Mouse (Mus musculus): ENCODE measurements around the gene Hvcn1.

- TF ChIP-seq CTCF (conservative IDR thresholded peaks at IDR 0.05; ENCODE audit: low read length) (no peak), POU5F1 (IDR thresholded peaks at IDR 0.05; ENCODE audit: borderline replicate concordance, low read length) (no peak), NANOG (IDR thresholded peaks at IDR 0.05; ENCODE audit: borderline replicate concordance, low read length) (no peak)
Measured at GRCm38 (mm10) chr5:122285767-122286150, 79.2 kb downstream of the Hvcn1 start.
